Mouse (Mus musculus) testis, adult 2 months (tissue): ENCODE measurements around the gene Vipas39. TPM values are rescaled to one million over a fixed set of nuclear protein-coding genes. Genes with fewer than 3 reads are reported as not detected.
A peak's percentile ranks its signal among the peaks of the same experiment; 100 is the strongest.
"Not testable (repeated sequence)": the region's sequence is repeated elsewhere in the genome, so short reads cannot be mapped to it uniquely, and the experiment has no call there.

ENCODE experiments used
- H3K27ac ChIP-seq: fragments of 200-500 bp; 2 replicates; pipeline ENCODE4 v1.5.1; 2012; ENCODE audit warnings: low read depth, low read length; ENCODE audit not compliant: control insufficient read depth, insufficient read depth
- H3K27me3 ChIP-seq: fragments of 200-500 bp; 2 replicates; pipeline ENCODE4 v1.6.1; 2012; ENCODE audit warnings: mild to moderate bottlenecking, low read length, moderate library complexity; ENCODE audit not compliant: control insufficient read depth, insufficient read depth
- H3K36me3 ChIP-seq: fragments of 200-500 bp; 2 replicates; pipeline ENCODE4 v1.6.1; 2012; ENCODE audit warnings: mild to moderate bottlenecking, low read length; ENCODE audit not compliant: control insufficient read depth, insufficient read depth
- H3K4me1 ChIP-seq: fragments of 200-500 bp; 2 replicates; pipeline ENCODE4 v1.6.1; 2012; ENCODE audit warnings: low read length; ENCODE audit not compliant: control insufficient read depth, insufficient read depth
- H3K4me3 ChIP-seq: fragments of 200-500 bp; 2 replicates; pipeline ENCODE4 v1.5.1; 2012; ENCODE audit warnings: low read depth, mild to moderate bottlenecking, low read length, moderate library complexity, mixed read lengths; ENCODE audit not compliant: control insufficient read depth
- CTCF ChIP-seq: fragments of 200-500 bp; IDR thresholded peaks from 2 replicates; pipeline ENCODE4 v1.5.1; 2012; ENCODE audit warnings: low read depth, mild to moderate bottlenecking, inconsistent platforms, low read length, moderate library complexity; ENCODE audit not compliant: control insufficient read depth, insufficient read depth, insufficient replicate concordance
- POLR2A ChIP-seq: fragments of 200-500 bp; IDR thresholded peaks from 2 replicates; pipeline ENCODE4 v1.6.1; 2012; ENCODE audit warnings: low read depth, mild to moderate bottlenecking, inconsistent platforms, low read length, moderate library complexity; ENCODE audit not compliant: control insufficient read depth
- polyA plus RNA-seq: library from polyadenylated mRNA; depleted of rRNA; stranded (reverse); fragments of >200 nt; gene quantifications from 2 replicates; pipeline ENCODE4 v1.2.3, GENCODE M21; 2012

The Vipas39 gene
- polyA plus RNA-seq, 1 experiment, result 19.8 TPM

DNA sequence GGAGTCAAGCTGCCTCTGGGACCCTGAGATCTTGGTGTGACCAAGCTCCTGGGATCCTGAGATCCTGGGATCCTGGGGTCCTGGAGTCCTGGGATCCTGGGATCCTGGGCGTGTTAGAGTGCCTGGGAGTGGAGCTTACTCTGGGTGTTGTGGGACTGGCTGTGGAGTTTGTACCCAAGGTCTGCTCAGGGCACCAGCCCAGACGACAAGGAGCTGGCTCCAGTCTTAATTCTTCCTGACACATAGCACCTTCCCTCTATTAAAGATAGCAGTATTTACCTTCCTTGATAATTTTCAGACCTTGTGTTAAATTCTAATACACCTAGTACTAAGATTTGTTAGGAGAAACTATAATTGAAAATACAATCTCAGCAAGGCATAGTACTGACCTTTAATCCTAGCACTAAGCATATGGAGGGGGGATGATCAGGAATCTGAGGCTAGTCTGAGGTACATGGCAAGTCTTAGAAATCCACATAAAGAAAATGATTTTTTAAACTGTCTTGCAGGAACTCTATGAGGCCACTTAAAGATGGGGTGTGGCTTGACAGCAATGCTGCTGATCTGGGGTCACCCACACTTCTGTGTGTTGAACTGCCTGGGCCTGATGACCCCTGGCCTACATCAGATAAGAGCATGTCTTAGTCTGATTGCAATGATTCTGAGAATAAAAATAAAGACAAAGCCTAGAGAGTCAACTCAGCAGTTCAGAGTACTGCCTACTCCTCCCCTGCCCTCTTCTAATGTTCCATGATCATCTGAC lies 53.0 kb downstream of the Vipas39 start:
- TF ChIP-seq CTCF, result no peak
- no peak for TF ChIP-seq POLR2A
- H3K27ac ChIP-seq, result no peak overlapping the region
- H3K36me3 ChIP-seq, result no peaks in the 10 kb centered on the region
- H3K27me3 ChIP-seq, result no peaks in the 10 kb centered on the region
- H3K4me3 ChIP-seq, result no peak overlapping the region
- no peaks in the 10 kb centered on the region for H3K4me1 ChIP-seq

DNA sequence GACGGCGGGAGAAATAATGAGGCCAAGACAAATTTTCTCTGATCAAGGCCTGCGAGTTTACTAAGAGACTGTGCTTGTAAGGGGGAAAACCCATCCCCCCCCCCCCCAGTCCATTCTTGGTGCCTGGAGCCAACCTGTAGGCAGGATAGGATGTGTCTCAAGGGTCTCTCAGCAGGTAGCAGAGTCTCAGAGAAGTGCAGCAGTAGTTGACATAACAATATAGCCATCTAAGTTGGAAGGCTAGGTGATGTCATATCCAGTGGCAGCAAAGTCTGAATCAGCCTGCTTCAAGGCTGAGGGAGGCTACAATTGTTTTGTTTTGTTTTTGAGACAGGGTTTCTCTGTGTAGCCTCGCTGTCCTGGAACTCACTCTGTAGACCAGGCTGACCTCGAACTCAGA lies 60.3 kb downstream of the Vipas39 start:
- H3K4me1 ChIP-seq, H3K27me3 ChIP-seq, H3K4me3 ChIP-seq, H3K27ac ChIP-seq, H3K36me3 ChIP-seq: not testable (repeated sequence)

DNA sequence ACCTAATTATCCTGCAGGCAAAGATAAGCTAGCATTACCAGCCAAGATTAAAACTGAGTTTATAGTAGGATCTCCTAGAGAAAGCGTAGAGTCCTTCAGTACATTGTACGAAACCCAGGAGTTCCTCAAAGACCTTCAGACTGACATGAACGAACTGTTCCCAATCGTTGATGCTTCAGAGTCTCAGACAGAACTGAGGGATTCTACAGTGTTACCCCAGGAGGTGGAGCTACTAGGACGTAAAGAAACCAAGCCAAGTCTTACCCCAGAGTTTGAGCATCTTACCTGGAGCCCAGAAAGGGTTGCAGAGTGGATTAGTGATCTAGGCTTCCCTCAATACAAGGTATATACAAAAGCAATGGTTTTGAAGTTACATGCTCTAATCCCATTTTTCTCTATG lies 64.4 kb downstream of the Vipas39 start:
- Histone ChIP-seq H3K27ac (no peak overlapping the region), H3K27me3 (no peaks in the 10 kb centered on the region), H3K4me1 (peaks cover 4% of the 10 kb centered on the region; the same call in 1 of the 2 replicates), H3K4me3 (peak overlapping the region; percentile 16; the same call in 1 of the 2 replicates), H3K36me3 (peaks cover 2% of the 10 kb centered on the region)
- TF ChIP-seq POLR2A (no peak), CTCF (no peak)

DNA sequence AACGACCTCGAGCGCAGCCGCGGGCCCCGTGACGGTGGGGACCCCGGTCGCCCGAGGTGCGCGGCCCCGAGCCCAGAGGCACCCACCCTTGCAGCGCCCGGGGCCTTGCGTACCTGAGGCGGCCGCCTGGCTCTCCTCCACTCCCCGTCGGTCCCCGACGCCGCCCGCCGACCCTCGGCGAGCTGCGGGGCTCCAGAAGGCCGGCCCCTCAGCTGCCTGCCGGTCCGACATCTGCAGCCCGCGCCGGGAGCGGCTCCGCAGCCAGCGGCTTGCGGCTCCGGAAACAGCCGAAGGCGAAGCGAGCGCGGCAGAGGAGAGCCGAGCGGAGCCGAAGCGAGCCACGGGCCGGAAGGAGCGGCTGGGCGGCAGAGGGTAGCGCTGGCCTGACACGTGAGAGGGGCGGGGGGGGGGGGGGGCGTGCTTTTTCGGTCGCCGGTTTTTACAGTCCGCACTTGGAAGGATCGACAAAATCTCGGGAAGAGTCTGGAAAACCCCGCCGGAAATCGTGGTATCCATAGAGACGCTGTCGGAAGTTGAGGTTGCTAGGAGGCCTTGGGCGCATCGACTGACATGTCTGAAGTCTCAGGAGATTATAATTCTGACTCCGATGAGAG lies 66.0 kb downstream of the Vipas39 start, which contains the start of gene Tmed8:
Gene Tmed8 (minus strand): TSS at position 482 of the 614 bp plus-strand sequence.
- H3K4me3 ChIP-seq, result peak within 1 kb of the TSS; percentile 82
- peak within 1 kb of the TSS; percentile 33 for H3K27ac ChIP-seq
- H3K27me3 ChIP-seq, result no peaks in the 10 kb centered on the region
- peaks cover 4% of the 10 kb centered on the region; the same call in 1 of the 2 replicates for H3K4me1 ChIP-seq
- TF ChIP-seq POLR2A, result no peak; the same call in 1 of the 2 replicates
- no peak for TF ChIP-seq CTCF
- peaks cover 2% of the 10 kb centered on the region for H3K36me3 ChIP-seq

DNA sequence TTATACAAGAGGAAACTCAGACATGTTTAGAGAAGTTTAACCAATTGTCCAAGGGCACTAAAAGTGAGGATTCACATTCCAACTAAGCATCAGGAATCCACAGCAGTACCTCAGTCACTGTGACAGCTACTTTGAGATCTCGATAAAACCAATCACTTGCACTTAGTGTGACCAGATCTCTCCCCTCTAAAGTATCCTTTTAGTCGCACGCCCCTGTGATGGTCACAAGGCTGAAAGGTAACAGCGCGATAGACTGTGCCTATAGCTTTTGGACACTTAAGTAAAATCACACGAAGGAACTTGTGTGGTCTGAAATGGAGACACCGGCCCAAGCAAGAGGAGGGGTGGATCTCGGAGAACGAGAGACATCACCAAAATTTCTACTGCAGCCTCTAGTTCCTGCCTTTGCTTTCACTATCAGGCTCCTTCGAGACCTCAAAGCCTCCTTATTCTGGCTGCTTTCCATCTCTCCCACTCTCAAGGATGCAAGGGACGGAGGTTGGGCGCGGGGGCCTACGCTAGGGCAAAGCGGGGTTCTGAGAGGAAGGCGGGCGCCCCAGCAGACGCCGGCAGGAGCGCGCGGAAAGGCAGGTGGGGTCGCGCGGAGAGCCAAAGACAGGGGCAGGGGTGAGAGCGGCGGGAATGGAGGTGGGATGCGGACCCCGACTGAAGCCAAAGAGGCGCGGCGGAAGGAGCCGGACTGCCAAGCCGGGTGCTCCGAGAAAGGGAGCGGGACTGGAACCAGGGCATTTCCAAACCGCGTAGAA lies 66.7 kb downstream of the Vipas39 start, which contains the start of gene Samd15:
Gene Samd15 (plus strand): TSS at position 518 of the 767 bp plus-strand sequence.
- H3K4me1 ChIP-seq, result peaks cover 4% of the 10 kb centered on the region; the same call in 1 of the 2 replicates
- H3K36me3 ChIP-seq, result peaks cover 2% of the 10 kb centered on the region
- TF ChIP-seq POLR2A, result no peak
- TF ChIP-seq CTCF, result no peak
- peak within 1 kb of the TSS; percentile 82 for H3K4me3 ChIP-seq
- peak within 1 kb of the TSS; percentile 33 for H3K27ac ChIP-seq
- H3K27me3 ChIP-seq, result no peaks in the 10 kb centered on the region

DNA sequence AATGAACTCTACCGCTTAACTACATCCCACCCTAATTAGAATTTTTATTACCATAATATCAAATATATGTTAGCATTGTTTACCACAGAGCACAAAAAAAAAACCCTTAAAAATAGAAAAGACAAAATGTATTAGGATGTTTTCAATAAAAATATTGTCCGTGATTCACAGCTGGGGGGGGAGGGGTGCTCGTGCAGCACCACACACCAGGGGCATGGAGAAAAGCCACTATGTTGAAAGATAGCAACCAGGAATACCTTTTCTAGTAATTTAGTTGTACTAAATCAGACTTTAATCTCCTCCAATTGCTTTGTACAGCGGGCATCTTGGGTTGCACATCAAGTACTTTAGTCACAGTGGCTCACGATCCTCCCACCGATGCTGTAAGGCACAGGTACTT lies 67.3 kb downstream of the Vipas39 start:
- H3K27me3 ChIP-seq, result no peaks in the 10 kb centered on the region
- TF ChIP-seq POLR2A (no peak), CTCF (no peak)
- peaks cover 2% of the 10 kb centered on the region for H3K36me3 ChIP-seq
- peak overlapping the region; percentile 82 for H3K4me3 ChIP-seq
- no peak overlapping the region for H3K27ac ChIP-seq
- peaks cover 4% of the 10 kb centered on the region; the same call in 1 of the 2 replicates for H3K4me1 ChIP-seq

DNA sequence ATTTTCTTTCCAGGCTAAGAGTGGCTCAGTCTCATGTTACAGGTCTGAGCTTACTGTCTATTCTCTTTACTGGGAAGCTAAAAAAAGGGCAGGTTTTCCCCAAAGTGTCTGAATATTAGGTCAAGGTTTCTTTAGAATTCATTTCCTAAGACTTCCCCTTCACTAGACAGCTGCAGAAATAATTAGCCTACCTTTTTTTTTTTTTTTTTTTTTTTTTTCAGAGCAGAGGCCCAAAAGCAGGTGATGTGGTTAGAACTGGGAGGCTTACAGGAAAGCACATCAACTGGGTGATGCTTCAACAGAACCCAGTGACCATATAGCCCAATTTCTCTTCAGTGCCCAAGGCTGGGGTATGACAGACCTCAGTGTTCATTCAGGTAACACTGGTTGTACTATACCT lies 69.7 kb downstream of the Vipas39 start:
- no peaks in the 10 kb centered on the region for H3K27me3 ChIP-seq
- H3K4me1 ChIP-seq, result peaks cover 4% of the 10 kb centered on the region; the same call in 1 of the 2 replicates
- H3K4me3 ChIP-seq, result no peak overlapping the region
- no peak for TF ChIP-seq CTCF
- no peak for TF ChIP-seq POLR2A
- H3K27ac ChIP-seq, result no peak overlapping the region
- no peaks in the 10 kb centered on the region; the same call in 1 of the 2 replicates for H3K36me3 ChIP-seq
